Mouse (Mus musculus): Measurements from ENCODE around the gene Svs5. TPM values are rescaled to one million over a fixed set of nuclear protein-coding genes. Genes with fewer than 3 reads are reported as not detected.
"Not testable (repeated sequence)": the region's sequence is repeated elsewhere in the genome, so short reads cannot be mapped to it uniquely, and the experiment has no call there.

Gene Svs5
- not detected for total RNA-seq (2022)

- DNase-seq (ENCODE audit: low spot score in 2 of 2), result not testable (repeated sequence)
These were observed at the start of gene Svs5 for GRCm38 (mm10) chr2:164332440-164332839. TSS of gene Svs5 (plus strand) at chr2:164332740.

GRCm38 (mm10) chr2:164288968-164289367, 43.6 kb upstream of the Svs5 start, which contains the start of gene Svs3a:
TSS of gene Svs3a (plus strand) at chr2:164289268.
- DNase-seq (ENCODE audit: low spot score in 2 of 2), result not testable (repeated sequence)

GRCm38 (mm10) chr2:164312599-164312998, 19.9 kb upstream of the Svs5 start:
- no peak for DNase-seq (ENCODE audit: low spot score in 2 of 2)

GRCm38 (mm10) chr2:164315460-164315859, 17.1 kb upstream of the Svs5 start:
- DNase-seq (ENCODE audit: low spot score in 2 of 2), result not testable (repeated sequence)

- DNase-seq (ENCODE audit: low spot score in 2 of 2), result not testable (repeated sequence)
These were observed 16.1 kb upstream of the Svs5 start, which contains the start of gene Svs6 for GRCm38 (mm10) chr2:164316451-164316850. TSS of gene Svs6 (plus strand) at chr2:164316751.

GRCm38 (mm10) chr2:164320983-164321382, 11.6 kb upstream of the Svs5 start:
- no peak for DNase-seq (ENCODE audit: low spot score in 2 of 2)

- not testable (repeated sequence) for DNase-seq (ENCODE audit: low spot score in 2 of 2)
These were observed 11.2 kb downstream of the Svs5 start for GRCm38 (mm10) chr2:164343732-164344131.

- not testable (repeated sequence) for DNase-seq (ENCODE audit: low spot score in 2 of 2)
These were observed 15.2 kb downstream of the Svs5 start for GRCm38 (mm10) chr2:164347697-164348096.

GRCm38 (mm10) chr2:164348980-164349379, 16.4 kb downstream of the Svs5 start:
- no peak for DNase-seq (ENCODE audit: low spot score in 2 of 2)

- no peak for DNase-seq (ENCODE audit: low spot score in 2 of 2)
These were observed 20.2 kb downstream of the Svs5 start for GRCm38 (mm10) chr2:164352697-164353096.

GRCm38 (mm10) chr2:164353356-164353755, 20.8 kb downstream of the Svs5 start:
- no peak for DNase-seq (ENCODE audit: low spot score in 2 of 2)

- DNase-seq (ENCODE audit: low spot score in 2 of 2), result no peak
These were observed 23.8 kb downstream of the Svs5 start for GRCm38 (mm10) chr2:164356177-164356967.

- no peak for DNase-seq (ENCODE audit: low spot score in 2 of 2)
These were observed 25.8 kb downstream of the Svs5 start for GRCm38 (mm10) chr2:164358373-164358772.

GRCm38 (mm10) chr2:164359031-164359430, 26.5 kb downstream of the Svs5 start:
- DNase-seq (ENCODE audit: low spot score in 2 of 2), result no peak

- DNase-seq (ENCODE audit: low spot score in 2 of 2), result no peak
These were observed 27.1 kb downstream of the Svs5 start for GRCm38 (mm10) chr2:164359668-164360067.

- DNase-seq (ENCODE audit: low spot score in 2 of 2), result no peak
These were observed 28.6 kb downstream of the Svs5 start for GRCm38 (mm10) chr2:164360974-164361657.

GRCm38 (mm10) chr2:164366947-164367346, 34.4 kb downstream of the Svs5 start:
- no peak for DNase-seq (ENCODE audit: low spot score in 2 of 2)

GRCm38 (mm10) chr2:164368620-164369105, 36.1 kb downstream of the Svs5 start:
- no peak for DNase-seq (ENCODE audit: low spot score in 2 of 2)

GRCm38 (mm10) chr2:164371371-164371770, 38.8 kb downstream of the Svs5 start:
- DNase-seq (ENCODE audit: low spot score in 2 of 2), result no peak

- no peak for DNase-seq (ENCODE audit: low spot score in 2 of 2)
These were observed 40.0 kb downstream of the Svs5 start for GRCm38 (mm10) chr2:164372408-164373053.

- DNase-seq (ENCODE audit: low spot score in 2 of 2), result no peak
These were observed 40.6 kb downstream of the Svs5 start for GRCm38 (mm10) chr2:164373187-164373586.
